Mouse (Mus musculus): ENCODE results near the gene Lrch1. TPM values are rescaled to one million over a fixed set of nuclear protein-coding genes. Genes with fewer than 3 reads are reported as not detected.
A peak's percentile ranks its signal among the peaks of the same experiment; 100 is the strongest.

Gene Lrch1
- polyA plus RNA-seq, 1 experiment from 2014 or later, result 4.3 TPM

- Histone ChIP-seq H3K27ac (no peak overlapping the region), H3K36me3 (no peaks in the 10 kb centered on the region), H3K4me3 (replicated peaks) (no peak overlapping the region), H3K9me3 (replicated peaks) (no peaks in the 10 kb centered on the region), H3K9ac (no peak overlapping the region), H3K4me1 (replicated peaks) (peaks cover 60% of the 10 kb centered on the region), H3K4me2 (no peak overlapping the region), H3K27me3 (no peaks in the 10 kb centered on the region)
- DNase-seq (no peak), ATAC-seq (ENCODE audit: low read depth) (no peak)
- WGBS (ENCODE audit: insufficient replicate concordance), result 69% methylated on average over 5 of the region's 5 CpGs
These were observed 43.2 kb downstream of the Lrch1 start for GRCm38 (mm10) chr14:74904442-74904841.

- no peaks in the 10 kb centered on the region for H3K9me3 ChIP-seq (replicated peaks)
- H3K27me3 ChIP-seq, result no peaks in the 10 kb centered on the region
- H3K36me3 ChIP-seq, result no peaks in the 10 kb centered on the region
- no peak overlapping the region for H3K4me3 ChIP-seq (replicated peaks)
- DNase-seq, result no peak
- no peak overlapping the region for H3K4me2 ChIP-seq
- H3K4me1 ChIP-seq (replicated peaks), result peaks cover 57% of the 10 kb centered on the region
- H3K9ac ChIP-seq, result no peak overlapping the region
- WGBS (ENCODE audit: insufficient replicate concordance), result 74% methylated on average over 4 of the region's 4 CpGs
- ATAC-seq (ENCODE audit: low read depth), result no peak
- H3K27ac ChIP-seq, result peak overlapping the region; percentile 18; the same call in 1 of the 2 replicates
These were observed 44.6 kb downstream of the Lrch1 start for GRCm38 (mm10) chr14:74903047-74903446.

GRCm38 (mm10) chr14:74900705-74901369 is 46.8 kb downstream of the Lrch1 start:
- peak overlapping the region; percentile 22; the same call in 1 of the 2 replicates for H3K4me3 ChIP-seq (replicated peaks)
- H3K36me3 ChIP-seq, result no peaks in the 10 kb centered on the region
- DNase-seq (peak; percentile 46), ATAC-seq (ENCODE audit: low read depth) (peak; percentile 99)
- H3K4me1 ChIP-seq (replicated peaks), result peaks cover 52% of the 10 kb centered on the region
- H3K27ac ChIP-seq, result peak overlapping the region; percentile 88
- H3K9me3 ChIP-seq (replicated peaks), result no peaks in the 10 kb centered on the region
- H3K4me2 ChIP-seq, result peak overlapping the region; percentile 60
- H3K27me3 ChIP-seq, result no peaks in the 10 kb centered on the region
- peak overlapping the region; percentile 59 for H3K9ac ChIP-seq
- 31% methylated on average over 8 of the region's 8 CpGs for WGBS (ENCODE audit: insufficient replicate concordance)

GRCm38 (mm10) chr14:74899953-74900704 is 47.5 kb downstream of the Lrch1 start:
- peak; percentile 72 for ATAC-seq (ENCODE audit: low read depth)
- H3K4me1 ChIP-seq (replicated peaks), result peaks cover 47% of the 10 kb centered on the region
- H3K27me3 ChIP-seq, result no peaks in the 10 kb centered on the region
- peak overlapping the region; percentile 88 for H3K27ac ChIP-seq
- H3K36me3 ChIP-seq, result no peaks in the 10 kb centered on the region
- peak overlapping the region; percentile 59 for H3K9ac ChIP-seq
- H3K4me2 ChIP-seq, result peak overlapping the region; percentile 60
- H3K4me3 ChIP-seq (replicated peaks), result peak overlapping the region; percentile 22; the same call in 1 of the 2 replicates
- DNase-seq, result no peak
- WGBS (ENCODE audit: insufficient replicate concordance), result 43% methylated on average over 13 of the region's 13 CpGs
- no peaks in the 10 kb centered on the region for H3K9me3 ChIP-seq (replicated peaks)

GRCm38 (mm10) chr14:74898939-74899338 is 48.7 kb downstream of the Lrch1 start:
- Histone ChIP-seq H3K4me1 (replicated peaks) (peaks cover 46% of the 10 kb centered on the region), H3K27ac (no peak overlapping the region), H3K36me3 (no peaks in the 10 kb centered on the region), H3K9me3 (replicated peaks) (no peaks in the 10 kb centered on the region), H3K4me3 (replicated peaks) (no peak overlapping the region), H3K9ac (no peak overlapping the region), H3K4me2 (no peak overlapping the region), H3K27me3 (no peaks in the 10 kb centered on the region)
- DNase-seq (no peak), ATAC-seq (ENCODE audit: low read depth) (no peak)
- WGBS (ENCODE audit: insufficient replicate concordance), result 85% methylated on average over 5 of the region's 5 CpGs

- H3K27ac ChIP-seq, result no peak overlapping the region
- H3K9me3 ChIP-seq (replicated peaks), result no peaks in the 10 kb centered on the region
- H3K4me1 ChIP-seq (replicated peaks), result peaks cover 19% of the 10 kb centered on the region
- no peak overlapping the region for H3K4me2 ChIP-seq
- no peak overlapping the region for H3K4me3 ChIP-seq (replicated peaks)
- H3K9ac ChIP-seq, result no peak overlapping the region
- no peak for DNase-seq
- WGBS (ENCODE audit: insufficient replicate concordance), result 78% methylated on average over 6 of the region's 6 CpGs
- ATAC-seq (ENCODE audit: low read depth), result no peak
- no peaks in the 10 kb centered on the region for H3K36me3 ChIP-seq
- no peaks in the 10 kb centered on the region for H3K27me3 ChIP-seq
These were observed 54.0 kb downstream of the Lrch1 start for GRCm38 (mm10) chr14:74893693-74894092.

GRCm38 (mm10) chr14:74893085-74893648 is 54.5 kb downstream of the Lrch1 start:
- H3K9me3 ChIP-seq (replicated peaks), result no peaks in the 10 kb centered on the region
- no peak overlapping the region for H3K4me3 ChIP-seq (replicated peaks)
- WGBS (ENCODE audit: insufficient replicate concordance), result 72% methylated on average over 3 of the region's 3 CpGs
- H3K27me3 ChIP-seq, result no peaks in the 10 kb centered on the region
- H3K4me2 ChIP-seq, result no peak overlapping the region
- ATAC-seq (ENCODE audit: low read depth) (no peak), DNase-seq (no peak)
- no peak overlapping the region for H3K27ac ChIP-seq
- no peaks in the 10 kb centered on the region for H3K36me3 ChIP-seq
- peaks cover 19% of the 10 kb centered on the region for H3K4me1 ChIP-seq (replicated peaks)
- H3K9ac ChIP-seq, result no peak overlapping the region

- Histone ChIP-seq H3K36me3 (no peaks in the 10 kb centered on the region), H3K4me1 (replicated peaks) (peaks cover 22% of the 10 kb centered on the region), H3K4me3 (replicated peaks) (no peak overlapping the region)
These were observed 58.4 kb downstream of the Lrch1 start for GRCm38 (mm10) chr14:74889304-74889703.

GRCm38 (mm10) chr14:74888103-74888502 is 59.6 kb downstream of the Lrch1 start:
- peaks cover 32% of the 10 kb centered on the region for H3K4me1 ChIP-seq (replicated peaks)
- H3K9me3 ChIP-seq (replicated peaks), result no peaks in the 10 kb centered on the region
- 68% methylated on average over 1 of the region's 1 CpGs for WGBS (ENCODE audit: insufficient replicate concordance)
- ATAC-seq (ENCODE audit: low read depth) (no peak), DNase-seq (no peak)
- no peak overlapping the region for H3K4me3 ChIP-seq (replicated peaks)
- H3K4me2 ChIP-seq, result no peak overlapping the region
- no peaks in the 10 kb centered on the region for H3K27me3 ChIP-seq
- H3K36me3 ChIP-seq, result no peaks in the 10 kb centered on the region
- H3K9ac ChIP-seq, result no peak overlapping the region
- H3K27ac ChIP-seq, result no peak overlapping the region

More at GRCm38 (mm10) chr14:74889304-74889703, 58.4 kb downstream of the Lrch1 start:
- 39% methylated on average over 2 of the region's 2 CpGs for WGBS (ENCODE audit: insufficient replicate concordance)
- H3K27me3 ChIP-seq, result no peaks in the 10 kb centered on the region
- H3K9ac ChIP-seq, result no peak overlapping the region
- DNase-seq (no peak), ATAC-seq (ENCODE audit: low read depth) (peak; percentile 85)
- H3K9me3 ChIP-seq (replicated peaks), result no peaks in the 10 kb centered on the region
- H3K4me2 ChIP-seq, result no peak overlapping the region
- no peak overlapping the region for H3K27ac ChIP-seq

- Histone ChIP-seq H3K4me2 (no peak overlapping the region), H3K36me3 (no peaks in the 10 kb centered on the region), H3K4me1 (replicated peaks) (peaks cover 46% of the 10 kb centered on the region), H3K27ac (no peak overlapping the region), H3K9ac (no peak overlapping the region), H3K27me3 (no peaks in the 10 kb centered on the region), H3K4me3 (replicated peaks) (no peak overlapping the region), H3K9me3 (replicated peaks) (no peaks in the 10 kb centered on the region)
- DNase-seq (no peak), ATAC-seq (ENCODE audit: low read depth) (no peak)
- WGBS (ENCODE audit: insufficient replicate concordance), result 68% methylated on average over 5 of the region's 5 CpGs
These were observed 61.2 kb downstream of the Lrch1 start for GRCm38 (mm10) chr14:74886453-74886852.

- H3K9ac ChIP-seq, result no peak overlapping the region
- H3K36me3 ChIP-seq, result no peaks in the 10 kb centered on the region
- ATAC-seq (ENCODE audit: low read depth) (no peak), DNase-seq (no peak)
- H3K4me2 ChIP-seq, result no peak overlapping the region
- WGBS (ENCODE audit: insufficient replicate concordance), result 81% methylated on average over 7 of the region's 7 CpGs
- H3K4me3 ChIP-seq (replicated peaks), result no peak overlapping the region
- no peaks in the 10 kb centered on the region for H3K27me3 ChIP-seq
- no peaks in the 10 kb centered on the region for H3K9me3 ChIP-seq (replicated peaks)
- H3K4me1 ChIP-seq (replicated peaks), result peaks cover 38% of the 10 kb centered on the region
- H3K27ac ChIP-seq, result no peak overlapping the region
These were observed 62.8 kb downstream of the Lrch1 start for GRCm38 (mm10) chr14:74884920-74885319.

Measured in liver, embryonic 13.5 days (tissue).